Mouse (Mus musculus): ENCODE data around the gene Etv4.

Gene Etv4

DNA sequence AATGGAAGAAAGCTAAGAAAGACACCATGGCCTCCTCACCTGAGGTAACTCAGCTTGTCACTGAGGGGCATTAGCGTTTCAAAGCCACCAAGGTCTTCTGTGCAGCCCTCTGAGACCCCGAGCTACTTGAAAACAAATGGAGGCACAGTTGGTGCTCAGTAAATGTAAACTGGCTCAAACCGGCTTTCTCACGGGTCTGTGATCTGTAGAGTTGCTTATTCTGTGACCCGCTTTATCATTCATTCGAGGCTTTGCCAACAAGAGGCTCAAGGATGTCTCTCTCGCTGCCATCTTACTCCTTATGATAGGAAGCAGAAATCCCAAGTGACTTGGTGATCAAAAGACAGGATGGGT, 658 bp upstream of the Etv4 start:
- no peak for DNase-seq (ENCODE audit: low read depth, low spot score)

GRCm38 (mm10) chr11:101784488-101785142, 556 bp downstream of the Etv4 start:
- no peak for DNase-seq (ENCODE audit: low read depth, low spot score)

DNA sequence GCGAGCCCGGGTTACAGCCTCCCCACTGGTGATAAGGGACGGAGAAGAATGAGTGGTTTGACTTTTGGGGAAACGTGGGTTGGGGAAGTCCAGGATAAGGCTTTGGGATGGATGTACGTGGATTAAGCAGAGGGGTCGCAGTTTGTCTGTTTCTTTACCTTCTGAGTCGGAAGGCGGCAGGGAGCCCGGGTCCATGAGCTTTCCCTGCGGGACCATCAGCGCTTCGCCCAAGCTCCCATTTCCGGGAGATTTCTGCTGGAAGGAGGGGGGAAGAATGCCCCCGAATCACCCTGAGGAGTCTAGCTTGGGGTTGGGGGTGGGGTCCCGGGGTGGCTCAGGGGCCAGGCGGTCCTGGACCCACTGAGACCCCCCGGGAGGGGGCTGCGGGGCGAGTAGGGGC, 1.1 kb downstream of the Etv4 start:
- DNase-seq (ENCODE audit: low read depth, low spot score), result no peak

DNA sequence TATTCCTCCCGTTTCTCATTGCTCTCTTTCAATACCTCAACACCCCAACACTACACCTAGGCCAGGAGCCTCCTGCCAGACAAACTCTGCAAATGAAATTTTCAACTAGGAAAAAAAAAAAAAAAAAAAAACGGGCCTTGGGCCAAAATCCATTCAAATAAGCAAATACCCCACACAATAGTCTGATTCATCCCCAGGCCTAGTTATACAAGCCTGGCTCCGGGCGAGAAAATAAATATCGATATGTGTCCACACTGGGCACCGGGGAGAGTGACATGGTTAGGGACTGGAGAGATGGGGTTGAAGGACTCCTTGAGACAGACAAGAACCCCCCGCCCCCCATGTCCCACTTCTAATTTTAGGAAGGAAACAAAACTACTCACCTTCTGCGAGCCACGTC, 1.6 kb downstream of the Etv4 start:
- no peak for DNase-seq (ENCODE audit: low read depth, low spot score)

DNA sequence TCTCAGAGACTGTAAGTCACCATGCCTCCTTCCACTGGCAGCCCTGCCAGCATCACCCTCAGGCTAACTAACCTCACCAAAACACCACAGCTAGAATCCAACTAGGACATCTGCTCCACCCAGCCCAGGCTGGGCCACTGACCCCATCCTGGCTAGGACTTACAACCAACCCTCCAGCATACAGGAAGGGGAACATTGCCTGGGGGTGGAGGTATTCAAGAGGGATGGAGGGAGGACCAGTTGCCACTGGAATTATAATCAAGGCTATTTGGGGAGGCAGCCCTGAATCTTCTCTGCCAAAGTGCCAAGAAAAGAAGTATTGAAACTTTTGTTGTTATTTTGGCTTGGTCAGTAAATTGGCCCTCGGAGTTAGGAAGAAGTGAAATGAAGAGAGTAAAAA, 2.0 kb downstream of the Etv4 start:
- no peak for DNase-seq (ENCODE audit: low read depth, low spot score)

DNA sequence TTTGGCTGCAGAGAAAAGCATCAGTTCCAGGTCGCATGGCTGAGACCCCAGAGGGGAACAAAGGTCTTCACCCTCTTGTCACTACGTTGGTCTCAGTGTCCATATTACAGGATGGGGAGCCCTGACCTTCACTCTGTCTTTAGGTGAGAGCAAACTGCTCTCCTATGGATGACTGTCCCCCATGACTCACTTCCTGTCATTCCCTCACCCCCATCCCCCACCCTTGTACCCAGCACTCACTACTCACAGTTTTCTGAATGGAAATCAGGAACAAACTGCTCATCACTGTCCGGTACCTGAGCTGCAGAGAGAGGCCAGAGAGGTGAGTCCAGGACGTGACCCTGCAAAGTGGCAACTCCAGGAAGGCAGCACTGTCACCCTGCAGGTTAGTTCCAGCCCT, 8.3 kb downstream of the Etv4 start:
- DNase-seq (ENCODE audit: low read depth, low spot score), result no peak

DNA sequence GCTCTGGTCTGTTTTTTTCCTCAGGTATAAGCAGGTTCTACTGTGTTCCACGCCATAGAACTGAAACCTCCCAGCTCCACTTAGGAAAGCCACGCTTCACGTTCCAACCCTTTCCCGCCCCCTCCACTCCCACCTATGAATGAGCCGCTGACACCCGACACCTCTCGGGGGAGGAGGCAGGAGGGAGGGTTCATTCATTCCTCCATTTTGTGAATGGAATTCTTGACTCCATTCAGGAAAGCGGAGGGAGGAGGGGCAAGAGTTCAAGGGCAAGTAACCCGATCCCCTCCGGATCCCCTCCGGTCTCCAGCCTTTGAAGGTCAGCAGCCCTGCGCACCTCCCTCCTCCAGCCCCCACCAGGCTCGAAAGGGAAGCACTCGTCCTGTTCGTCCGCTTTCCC, 12.7 kb downstream of the Etv4 start:
- no peak for DNase-seq (ENCODE audit: low read depth, low spot score)

- DNase-seq (ENCODE audit: low read depth, low spot score), result no peak
Measured at GRCm38 (mm10) chr11:101772027-101772426, 13.1 kb downstream of the Etv4 start.

- DNase-seq (ENCODE audit: low read depth, low spot score), result no peak
Measured at GRCm38 (mm10) chr11:101770266-101770665, 14.9 kb downstream of the Etv4 start.

DNA sequence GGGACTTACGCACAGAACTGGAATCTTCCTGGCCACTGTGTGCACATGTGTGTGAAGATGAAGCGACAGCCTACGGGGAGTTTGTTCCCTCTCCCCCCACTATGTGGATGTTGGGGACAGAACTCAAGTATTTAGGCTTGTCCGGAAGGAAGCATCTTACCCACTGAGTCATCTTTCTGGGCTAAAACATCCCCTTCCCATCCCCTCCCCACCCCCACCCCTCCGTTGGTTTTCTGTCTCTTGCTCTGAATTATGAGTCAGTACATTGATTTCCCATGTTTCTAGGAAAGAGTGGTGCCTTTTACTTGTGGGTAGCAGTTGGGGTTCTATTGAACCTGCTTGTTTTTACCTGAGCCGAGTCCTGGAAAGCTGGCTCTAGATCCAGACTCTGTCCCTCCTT, 16.4 kb downstream of the Etv4 start:
- DNase-seq (ENCODE audit: low read depth, low spot score), result no peak

DNA sequence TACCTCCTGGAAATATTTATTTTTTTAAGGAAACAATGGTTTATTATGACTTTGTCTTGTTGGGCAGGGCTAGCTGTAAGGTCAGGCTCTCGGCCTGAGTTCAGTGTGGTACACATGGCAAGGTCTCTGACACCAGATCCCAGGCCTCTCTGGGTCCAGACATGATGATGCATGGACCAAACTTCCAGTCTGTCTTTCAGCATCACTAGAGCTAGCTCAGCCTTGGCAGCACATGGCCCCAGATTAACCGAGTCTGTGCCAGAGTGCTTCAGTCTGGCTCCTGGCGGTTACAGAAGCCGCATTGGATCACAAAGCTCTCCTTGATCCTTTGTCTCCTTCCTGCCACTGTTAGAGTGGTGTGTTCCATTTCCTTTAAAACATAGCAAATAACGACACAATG, 17.8 kb downstream of the Etv4 start:
- no peak for DNase-seq (ENCODE audit: low read depth, low spot score)

GRCm38 (mm10) chr11:101764546-101764945, 20.6 kb downstream of the Etv4 start:
- DNase-seq (ENCODE audit: low read depth, low spot score), result no peak

GRCm38 (mm10) chr11:101763723-101764122, 21.4 kb downstream of the Etv4 start:
- peak; percentile 68 for DNase-seq (ENCODE audit: low read depth, low spot score)

GRCm38 (mm10) chr11:101759530-101759929, 25.6 kb downstream of the Etv4 start:
- no peak for DNase-seq (ENCODE audit: low read depth, low spot score)

- no peak for DNase-seq (ENCODE audit: low read depth, low spot score)
Measured at GRCm38 (mm10) chr11:101758431-101758830, 26.7 kb downstream of the Etv4 start.

DNA sequence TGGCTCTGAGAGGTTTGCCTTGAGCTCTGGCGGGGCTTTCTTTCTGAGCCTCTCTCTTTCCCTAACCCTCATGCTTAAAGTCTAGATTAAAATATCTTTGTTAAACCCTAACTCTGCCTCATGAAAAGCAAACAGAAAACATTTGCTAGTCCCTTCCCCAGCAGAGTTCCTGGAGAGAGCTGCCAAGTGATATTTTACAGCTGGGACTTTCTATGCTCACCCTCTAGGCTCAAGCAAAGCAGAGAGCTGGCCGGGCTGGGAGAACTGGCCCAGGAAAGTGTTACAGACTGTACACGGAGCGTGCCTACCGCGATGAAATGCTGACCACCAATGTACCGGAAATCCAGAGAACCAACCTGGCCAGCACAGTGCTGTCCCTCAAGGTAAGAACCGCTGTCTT, 27.8 kb downstream of the Etv4 start:
- DNase-seq (ENCODE audit: low read depth, low spot score), result no peak

DNA sequence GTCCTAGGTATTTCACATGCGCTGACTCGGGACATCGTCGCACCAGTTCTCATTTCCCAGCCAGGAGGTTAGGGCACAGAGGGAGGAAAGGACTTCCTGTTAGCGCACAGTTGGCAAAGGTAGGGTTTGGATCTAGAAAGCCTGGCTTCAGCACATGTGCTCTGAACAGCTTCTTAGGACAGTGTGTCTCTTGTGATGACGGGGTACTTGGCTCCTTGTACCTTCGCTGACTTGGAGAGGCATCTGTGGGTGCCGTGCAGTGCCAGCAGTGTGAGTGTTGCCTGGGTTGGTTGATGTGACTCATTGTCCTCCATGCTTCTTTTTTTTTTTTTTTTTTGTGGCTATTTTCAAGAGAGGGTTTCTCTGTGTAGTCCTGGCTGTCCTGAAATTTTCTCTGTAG, 28.6 kb downstream of the Etv4 start:
- DNase-seq (ENCODE audit: low read depth, low spot score), result no peak

GRCm38 (mm10) chr11:101733596-101733995, 51.6 kb downstream of the Etv4 start:
- peak; percentile 59 for DNase-seq (ENCODE audit: low read depth, low spot score)

DNA sequence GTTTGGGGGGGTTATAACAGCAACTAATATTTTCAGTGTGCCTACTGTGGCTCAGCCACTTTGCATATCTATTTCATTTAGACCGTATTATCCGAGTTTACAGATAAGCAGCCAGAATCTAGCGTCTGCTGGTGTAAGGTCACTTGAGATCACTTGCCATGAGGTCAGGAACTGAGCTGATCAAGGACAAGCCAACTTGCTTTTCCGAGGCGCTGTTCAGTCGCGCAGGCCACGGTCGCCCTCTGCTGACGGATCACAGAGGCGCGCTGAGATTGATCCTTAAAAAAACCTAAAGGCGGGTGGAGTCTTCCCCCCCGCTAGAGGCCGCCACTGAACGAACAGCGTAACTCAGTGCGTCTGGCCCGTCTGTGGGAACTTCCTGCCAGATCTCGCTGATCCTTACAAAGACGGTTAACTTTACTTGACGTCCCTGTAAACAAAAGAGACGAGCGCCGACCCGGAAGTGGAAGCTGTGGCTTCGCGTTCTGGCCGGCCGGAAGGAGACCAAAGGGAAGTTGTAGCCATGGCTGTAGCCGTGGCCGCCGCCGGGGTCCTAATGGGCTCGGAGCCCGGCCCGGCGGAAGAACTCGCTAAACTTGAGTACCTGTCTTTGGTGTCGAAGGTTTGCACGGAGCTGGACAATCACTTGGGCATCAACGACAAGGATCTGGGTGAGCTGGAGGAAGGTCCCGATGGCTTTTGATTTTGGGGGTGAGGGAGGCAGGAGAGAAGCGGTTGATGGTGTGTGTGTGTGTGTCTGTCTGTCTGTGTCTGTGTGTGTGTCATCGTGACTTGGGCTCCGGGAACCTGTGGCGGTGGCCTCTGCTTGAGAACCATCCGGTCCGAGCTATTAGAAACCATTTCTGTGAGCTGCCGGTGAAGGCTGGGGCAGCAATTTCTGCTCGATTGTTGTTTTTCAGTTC, 52.4 kb downstream of the Etv4 start, which contains the start of gene Dhx8:
TSS of gene Dhx8 (plus strand) at position 402 of the 923 bp plus-strand sequence.
- DNase-seq (ENCODE audit: low read depth, low spot score), result peak; percentile 99

DNA sequence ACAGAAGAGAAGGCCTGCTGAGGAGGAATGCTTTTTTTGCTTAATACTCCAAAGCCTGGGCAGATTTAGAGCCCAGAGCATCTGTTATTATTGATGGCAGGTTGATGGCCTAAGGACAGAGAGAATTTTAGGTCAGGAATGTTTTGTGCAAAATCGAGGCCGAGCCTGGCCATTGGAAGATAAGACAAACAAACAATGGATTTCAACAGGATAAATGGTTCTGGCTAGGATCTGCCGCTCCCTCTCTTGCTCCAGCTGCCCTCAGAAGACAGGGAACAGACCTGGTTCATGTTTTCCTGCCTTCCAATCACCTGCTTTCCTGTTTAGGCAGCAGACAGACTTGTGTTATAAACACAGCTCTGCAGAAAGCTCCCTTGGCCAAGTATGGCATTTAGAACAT, 55.9 kb downstream of the Etv4 start:
- DNase-seq (ENCODE audit: low read depth, low spot score), result no peak

GRCm38 (mm10) chr11:101726765-101727164, 58.4 kb downstream of the Etv4 start:
- DNase-seq (ENCODE audit: low read depth, low spot score), result no peak

- no peak for DNase-seq (ENCODE audit: low read depth, low spot score)
Measured at GRCm38 (mm10) chr11:101725043-101725442, 60.1 kb downstream of the Etv4 start.

DNA sequence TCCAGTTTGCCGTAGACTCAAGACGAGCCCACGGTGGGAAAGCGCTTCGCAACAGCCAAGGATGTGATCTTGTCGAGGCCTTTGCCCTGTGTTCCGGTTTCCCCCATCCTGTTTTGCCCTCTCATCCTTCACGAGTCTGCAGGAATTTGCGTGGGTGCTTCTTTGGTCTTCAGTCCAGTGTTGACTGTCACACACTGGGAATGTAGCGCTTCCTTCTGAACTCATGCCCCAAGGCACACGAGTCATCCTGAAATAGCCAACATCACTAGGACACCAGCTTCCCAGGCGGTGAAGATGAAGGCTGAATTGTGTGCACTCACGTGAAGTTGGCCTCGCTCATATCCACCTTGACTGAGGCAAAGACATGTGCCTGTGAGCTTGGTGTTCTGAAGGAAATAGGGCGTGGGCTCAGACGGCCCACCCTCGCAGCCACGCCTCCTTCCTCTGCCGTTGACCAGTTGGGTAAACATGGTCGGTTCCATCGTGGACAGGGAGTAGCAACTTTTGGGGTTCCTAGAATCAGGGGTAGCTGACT, 65.1 kb downstream of the Etv4 start:
- DNase-seq (ENCODE audit: low read depth, low spot score), result no peak

Measured in A20 (cell line).